Mouse (Mus musculus) CH12.LX (cell line): ENCODE results near the gene Rapgef6.

Source experiments
- CTCF ChIP-seq, 2 experiments: IDR thresholded peaks in 1 of 2; conservative IDR thresholded peaks in 1 of 2; 2 replicates each; pipeline ENCODE4 v1.5.1; 2011 to 2012; ENCODE audit warnings: low read depth in 2 of 2, low read length in 2 of 2, improper control_type of control experiment in 1 of 2, inconsistent platforms in 1 of 2, mild to moderate bottlenecking in 1 of 2, moderate library complexity in 1 of 2
- EP300 ChIP-seq: IDR thresholded peaks from 2 replicates; pipeline ENCODE4 v1.6.1; 2011; ENCODE audit warnings: low read length, improper control_type of control experiment
- GABPA ChIP-seq: IDR thresholded peaks from 2 replicates; pipeline ENCODE4 v1.6.1; 2012; ENCODE audit warnings: low read depth, low read length, improper control_type of control experiment, inconsistent platforms; ENCODE audit not compliant: insufficient replicate concordance
- KAT2A ChIP-seq: IDR thresholded peaks from 2 replicates; pipeline ENCODE4 v1.6.1; 2012; ENCODE audit warnings: low read length, improper control_type of control experiment, inconsistent platforms; ENCODE audit not compliant: insufficient replicate concordance
- MAX ChIP-seq: IDR thresholded peaks from 2 replicates; pipeline ENCODE4 v1.6.1; 2011; ENCODE audit warnings: low read length, improper control_type of control experiment
- NELFE ChIP-seq: IDR thresholded peaks from 2 replicates; pipeline ENCODE4 v1.6.1; 2011; ENCODE audit warnings: low read depth, low read length, improper control_type of control experiment
- POLR2A ChIP-seq: IDR thresholded peaks from 2 replicates; pipeline ENCODE4 v1.6.1; 2011; ENCODE audit warnings: low read depth, mild to moderate bottlenecking, improper control_type of control experiment, low read length
- RCOR1 ChIP-seq: conservative IDR thresholded peaks from 2 replicates; pipeline ENCODE4 v1.6.1; 2012; ENCODE audit warnings: low read depth, mild to moderate bottlenecking, inconsistent platforms, low read length, improper control_type of control experiment
- USF1 ChIP-seq: IDR thresholded peaks from 2 replicates; pipeline ENCODE4 v1.6.1; 2014; ENCODE audit warnings: low read depth, mild to moderate bottlenecking, inconsistent platforms, low read length, improper control_type of control experiment
- ZNF384 ChIP-seq: IDR thresholded peaks from 2 replicates; pipeline ENCODE4 v1.6.1; 2012; ENCODE audit warnings: low read depth, low read length, improper control_type of control experiment, inconsistent platforms

GRCm38 (mm10) chr11:54486041-54486440 lies 36.6 kb upstream of the Rapgef6 start:
- TF ChIP-seq ZNF384: no peak
- TF ChIP-seq EP300: no peak
- TF ChIP-seq GABPA: no peak
- no peak for TF ChIP-seq CTCF (conservative IDR thresholded peaks at IDR 0.05 in 1 of 2, IDR thresholded peaks at IDR 0.05 in 1 of 2; ENCODE audit: low read depth in 2 of 2, low read length in 2 of 2)
- TF ChIP-seq POLR2A: no peak
- TF ChIP-seq RCOR1: no peak
- TF ChIP-seq USF1: no peak
- TF ChIP-seq NELFE: no peak
- no peak for TF ChIP-seq KAT2A
- no peak for TF ChIP-seq MAX
